Mouse (Mus musculus) kidney, adult 2 months (tissue): ENCODE measurements around the gene Deup1. TPM values are rescaled to one million over a fixed set of nuclear protein-coding genes. Genes with fewer than 3 reads are reported as not detected.

Experiments
- DNase-seq: peaks from one replicate; pipeline ENCODE4 v3.0.0; 2021
- H3K27ac ChIP-seq: fragments of 200-500 bp; 2 replicates; pipeline ENCODE4 v1.5.1; 2012; ENCODE audit warnings: low read depth, low read length, control low read depth, inconsistent platforms; ENCODE audit not compliant: insufficient read depth
- H3K27me3 ChIP-seq: fragments of 200-500 bp; replicated peaks from 2 replicates; pipeline ENCODE4 v1.6.1; 2012; ENCODE audit warnings: mild to moderate bottlenecking, moderate library complexity, low read length, inconsistent platforms; ENCODE audit not compliant: control insufficient read depth, insufficient read depth
- H3K36me3 ChIP-seq: fragments of 200-500 bp; 2 replicates; pipeline ENCODE4 v1.6.1; 2012; ENCODE audit warnings: mild to moderate bottlenecking, moderate library complexity, low read length, inconsistent platforms; ENCODE audit not compliant: control insufficient read depth, insufficient read depth
- H3K4me1 ChIP-seq: fragments of 200-500 bp; 2 replicates; pipeline ENCODE4 v1.6.1; 2011; ENCODE audit warnings: low read length; ENCODE audit not compliant: control insufficient read depth, insufficient read depth
- H3K4me3 ChIP-seq: fragments of 200-500 bp; 2 replicates; pipeline ENCODE4 v1.5.1; 2011; ENCODE audit warnings: mild to moderate bottlenecking, low read depth, low read length, control low read depth; ENCODE audit not compliant: insufficient read depth
- CTCF ChIP-seq: fragments of 200-500 bp; conservative IDR thresholded peaks from 2 replicates; pipeline ENCODE4 v1.5.1; 2011; ENCODE audit warnings: low read depth, mild to moderate bottlenecking, control low read depth, low read length, moderate library complexity, mixed read lengths; ENCODE audit not compliant: insufficient read depth, insufficient read length
- POLR2A ChIP-seq: fragments of 200-500 bp; IDR thresholded peaks from one replicate; pipeline ENCODE4 v1.6.1; 2011; ENCODE audit warnings: low read depth, low read length, control low read depth
- WGBS: fragments of 180-500 bp; shearing (Covaris S2); methylation state at CpG from one replicate; pipeline ENCODE4 v1.1.7; 2018; 5-methylcytosine and 5-hydroxymethylcytosine counted together
- polyA plus RNA-seq: library from polyadenylated mRNA; depleted of rRNA; stranded (reverse); fragments of >200 nt; gene quantifications from 2 replicates; pipeline ENCODE4 v1.2.3, GENCODE M21; 2012

The Deup1 gene
- polyA plus RNA-seq, 1 experiment, result 0.19 TPM

DNA sequence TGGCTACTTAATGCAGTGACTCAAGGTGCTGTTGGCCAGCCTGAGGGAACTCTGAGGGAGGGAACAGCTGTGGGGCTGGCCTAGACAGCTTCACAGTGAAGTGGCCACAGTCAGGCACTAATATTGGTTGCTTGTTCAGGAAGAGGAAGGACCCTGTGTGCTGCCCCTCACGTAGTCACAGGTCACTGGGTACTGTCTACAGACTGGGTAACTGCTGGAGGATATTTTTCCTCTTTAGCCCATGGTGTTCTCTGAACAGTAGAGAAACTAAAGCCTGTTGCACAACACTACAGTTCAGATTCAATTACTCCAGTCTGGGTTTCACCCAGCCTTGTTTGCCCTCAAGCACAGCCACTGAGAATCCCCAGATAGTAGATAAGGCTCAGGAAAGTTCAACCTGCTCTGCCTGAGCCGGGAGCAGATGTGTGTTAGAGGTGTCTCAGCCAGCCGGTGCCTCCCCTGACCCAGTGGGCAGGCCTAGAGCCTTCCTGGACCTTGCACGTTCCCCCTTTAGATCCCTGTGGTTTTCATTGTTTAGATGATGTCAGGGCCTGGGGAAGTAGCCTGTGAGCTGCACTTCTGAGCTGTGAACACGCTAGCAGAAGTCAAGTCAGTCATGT is 85.9 kb downstream of the Deup1 start:
- Histone ChIP-seq H3K4me1 (no peaks in the 10 kb centered on the region; the same call in 1 of the 2 replicates), H3K36me3 (no peaks in the 10 kb centered on the region), H3K27me3 (no peaks in the 10 kb centered on the region), H3K4me3 (no peak overlapping the region), H3K27ac (0 out of 2 replicates have a peak overlapping the region, but pooled peaks have one; percentile 20)
- TF ChIP-seq POLR2A (no peak), CTCF (no peak)
- DNase-seq, result no peak
- WGBS, result 62% methylated on average over 5 of the region's 5 CpGs

DNA sequence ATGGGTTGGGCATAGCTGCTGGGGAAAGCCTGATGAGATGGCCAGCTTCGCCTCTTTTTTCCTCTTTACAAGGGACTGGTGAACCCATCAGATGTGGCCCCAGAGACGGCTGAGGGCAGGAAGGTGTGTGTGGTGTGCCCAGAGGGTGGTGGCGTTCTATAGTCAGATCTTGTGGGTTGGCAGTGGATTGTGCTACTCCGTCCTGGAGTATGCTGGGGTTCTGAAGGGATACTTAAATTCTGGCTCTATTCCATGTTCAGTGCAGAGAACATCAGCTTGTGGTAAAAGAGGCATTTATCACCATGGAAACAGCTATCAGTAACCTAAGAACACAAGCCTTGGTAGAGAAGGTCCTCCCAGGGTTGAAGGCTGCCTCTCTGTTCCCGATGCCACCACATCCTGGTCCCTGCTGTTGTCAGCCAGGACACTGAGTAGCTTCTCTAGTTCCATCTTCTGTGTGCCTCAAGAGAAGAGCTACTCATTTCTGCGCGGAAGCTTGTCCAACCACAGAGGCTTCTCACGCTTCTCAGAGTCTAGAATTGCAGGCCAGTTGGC is 88.7 kb downstream of the Deup1 start:
- no peak for TF ChIP-seq CTCF
- Histone ChIP-seq H3K27me3 (no peaks in the 10 kb centered on the region), H3K4me1 (peaks cover 7% of the 10 kb centered on the region; the same call in 1 of the 2 replicates), H3K4me3 (no peak overlapping the region), H3K36me3 (no peaks in the 10 kb centered on the region), H3K27ac (no peak overlapping the region)
- DNase-seq, result no peak
- WGBS, result 88% methylated on average over 8 of the region's 8 CpGs

DNA sequence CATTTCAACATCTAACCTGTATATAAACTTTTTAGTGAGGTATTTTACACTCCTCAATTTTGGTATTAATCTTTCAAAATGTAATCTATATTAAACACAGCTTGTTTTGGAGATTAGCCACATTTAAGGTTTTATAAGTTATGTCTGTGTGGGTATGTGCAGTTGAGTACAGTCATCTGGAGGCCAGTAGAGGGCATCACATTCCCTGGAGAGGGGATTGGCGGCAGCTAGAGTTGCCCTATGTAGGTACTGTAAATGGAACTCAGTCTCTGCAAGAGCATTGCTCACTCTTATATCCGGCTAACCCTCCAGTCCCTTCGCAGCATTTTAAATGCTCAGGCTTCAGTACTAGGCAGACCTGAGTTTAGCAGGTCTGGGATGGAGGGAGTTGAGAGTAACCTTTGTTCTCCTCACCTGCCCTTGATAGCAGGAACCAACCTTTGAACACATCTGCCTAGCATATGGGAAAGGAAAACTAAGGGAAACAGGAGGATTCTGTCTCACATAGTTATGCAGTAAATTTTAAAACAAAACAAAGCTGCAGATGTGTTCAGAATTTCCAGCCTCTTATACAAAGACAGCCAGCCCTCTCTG is 90.2 kb downstream of the Deup1 start:
- 84% methylated on average over 3 of the region's 3 CpGs for WGBS
- H3K27ac ChIP-seq, result no peak overlapping the region
- no peaks in the 10 kb centered on the region for H3K36me3 ChIP-seq
- H3K4me1 ChIP-seq, result peaks cover 7% of the 10 kb centered on the region; the same call in 1 of the 2 replicates
- H3K4me3 ChIP-seq, result no peak overlapping the region
- no peak for DNase-seq
- no peak for TF ChIP-seq POLR2A
- peak; percentile 32; the same call in 1 of the 2 replicates for TF ChIP-seq CTCF
- H3K27me3 ChIP-seq, result no peaks in the 10 kb centered on the region

DNA sequence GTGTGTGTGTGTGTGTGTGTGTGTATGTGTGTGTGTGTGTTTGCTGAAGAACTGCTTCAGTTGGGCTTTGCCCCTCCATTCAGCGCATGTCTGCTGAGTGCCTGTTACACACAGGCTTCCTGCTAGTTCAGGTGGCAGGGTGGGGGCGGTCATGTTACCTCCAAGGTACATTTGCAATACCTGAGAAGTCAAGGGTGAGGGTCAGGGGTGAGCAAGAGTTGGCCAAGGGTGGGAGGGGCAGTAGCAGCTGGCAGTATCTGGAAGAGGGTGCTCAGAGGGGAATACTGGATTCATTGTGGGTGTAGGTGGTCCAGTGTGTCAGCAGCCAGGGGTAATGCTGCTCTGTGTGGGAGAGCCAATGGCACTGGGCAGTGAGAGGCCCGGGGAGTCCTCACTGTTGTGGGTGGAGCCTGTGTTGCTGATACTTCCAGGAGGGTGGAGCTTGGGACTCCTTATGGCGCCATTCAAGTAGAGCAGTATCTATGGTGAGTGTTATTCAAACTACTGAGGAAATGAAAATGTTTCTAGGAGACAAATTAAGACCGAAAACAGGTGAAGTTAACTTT is 90.8 kb downstream of the Deup1 start:
- DNase-seq, result no peak
- 91% methylated on average over 5 of the region's 5 CpGs for WGBS
- TF ChIP-seq CTCF, result no peak
- H3K27me3 ChIP-seq, result no peaks in the 10 kb centered on the region
- no peak overlapping the region for H3K4me3 ChIP-seq
- no peak overlapping the region for H3K27ac ChIP-seq
- H3K4me1 ChIP-seq, result peaks cover 7% of the 10 kb centered on the region; the same call in 1 of the 2 replicates
- H3K36me3 ChIP-seq, result no peaks in the 10 kb centered on the region

DNA sequence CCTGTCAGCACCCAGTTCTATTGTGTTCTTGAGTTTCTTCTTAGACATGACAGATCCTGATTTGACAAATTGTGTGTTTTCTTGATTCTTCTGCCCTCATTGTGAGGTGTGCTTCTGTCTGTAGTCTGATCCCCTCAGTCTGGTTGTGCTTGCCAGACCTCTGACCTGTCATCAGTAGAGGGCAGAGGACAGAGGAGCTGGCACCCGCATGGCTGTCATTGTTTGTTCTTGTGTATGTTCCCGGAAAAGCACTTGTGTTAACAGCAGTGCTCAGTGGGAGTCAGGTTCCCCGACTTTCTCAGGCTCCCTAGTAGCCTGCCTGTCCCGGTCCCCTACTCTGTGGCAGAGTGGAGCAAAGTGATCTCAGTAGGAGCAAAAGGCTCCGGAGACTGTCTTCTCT is 92.3 kb downstream of the Deup1 start:
- Histone ChIP-seq H3K36me3 (no peaks in the 10 kb centered on the region), H3K4me3 (no peak overlapping the region), H3K4me1 (peaks cover 7% of the 10 kb centered on the region; the same call in 1 of the 2 replicates), H3K27ac (0 out of 2 replicates have a peak overlapping the region, but pooled peaks have one; percentile 2), H3K27me3 (no peaks in the 10 kb centered on the region)
- TF ChIP-seq POLR2A (no peak), CTCF (no peak)
- whole genome bisulfite sequencing, result 37% methylated on average over 5 of the region's 5 CpGs
- peak; percentile 65 for DNase-seq

DNA sequence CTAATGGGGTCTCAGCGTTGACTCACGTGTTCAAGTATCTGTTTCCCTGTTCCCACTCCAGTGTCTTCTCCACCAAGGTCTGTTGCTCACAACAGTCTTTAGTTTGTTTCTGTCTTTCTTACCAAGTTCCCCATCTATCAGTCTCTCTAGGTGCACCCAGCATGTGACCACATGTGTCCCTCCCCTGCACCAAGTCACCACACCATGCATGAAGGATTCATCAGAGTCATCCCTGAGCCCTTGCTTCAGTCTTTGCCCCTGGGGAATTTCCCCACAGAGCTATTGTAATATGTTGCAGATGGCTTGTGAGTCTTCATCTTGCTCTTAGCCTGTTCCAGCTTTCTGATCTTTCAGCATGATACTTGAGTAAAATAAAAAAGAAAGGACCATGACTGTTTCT is 93.6 kb downstream of the Deup1 start:
- whole genome bisulfite sequencing, result 82% methylated on average over 2 of the region's 2 CpGs
- H3K27ac ChIP-seq, result no peak overlapping the region

More for the DNA sequence above, 93.6 kb downstream of the Deup1 start:
- Histone ChIP-seq H3K27me3 (no peaks in the 10 kb centered on the region), H3K36me3 (no peaks in the 10 kb centered on the region), H3K4me1 (peaks cover 11% of the 10 kb centered on the region; the same call in 1 of the 2 replicates), H3K4me3 (no peak overlapping the region)
- no peak for DNase-seq
- no peak for TF ChIP-seq POLR2A
- TF ChIP-seq CTCF, result no peak
